In the genomic region with DNA sequence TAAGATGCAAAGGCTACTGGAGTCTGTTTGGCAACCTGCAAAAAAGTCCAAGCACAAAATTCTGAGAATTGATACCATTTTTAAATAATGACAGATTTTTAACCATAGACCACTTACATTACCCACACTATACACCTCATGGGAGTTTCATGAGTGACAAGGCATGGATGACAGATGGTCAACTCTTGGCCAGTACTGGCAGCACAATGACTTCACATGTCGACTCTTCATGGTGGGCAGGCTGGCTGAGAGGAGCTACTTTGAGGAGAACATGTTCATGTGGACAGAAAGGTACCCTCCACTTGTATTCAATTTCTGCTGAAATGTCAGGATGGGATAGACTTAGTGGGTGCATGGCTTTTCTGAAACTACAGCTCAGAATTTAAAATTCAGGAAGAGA, we compare ENCODE assay signal across 30 mouse cellular contexts.
A peak's percentile ranks its signal among the peaks of the same experiment; 100 is the strongest.
DNase-seq lines count a peak whose midpoint lies in the region; ATAC-seq lines count a peak whose summit lies in the region.
"Had no signal": no experiment of that assay in that cellular context is flagged by ENCODE, and none has a peak within 500 bp of the region (broad histone marks: within the 10 kb centered on the region; RNA-seq: fewer than 3 reads in every experiment).

No protein-coding gene starts in this region.

- H3K36me3 ChIP-seq in liver, embryonic 11.5 days (ENCODE audit: control insufficient read depth, insufficient read depth, low read length), result no peaks in the 10 kb centered on the region
- H3K36me3 ChIP-seq: embryonic facial prominence, embryonic 12.5 days; forebrain, embryonic 10.5 days; forebrain, embryonic 15.5 days; heart, embryonic 12.5 days; hindbrain, embryonic 15.5 days; intestine, embryonic 15.5 days; limb, embryonic 12.5 days; lung, embryonic 15.5 days; midbrain, embryonic 12.5 days had no signal

- no peaks in the 10 kb centered on the region for H3K27me3 ChIP-seq in liver, embryonic 11.5 days (replicated peaks; ENCODE audit: control insufficient read depth, insufficient read depth, low read length)
- H3K27me3 ChIP-seq: CH12.LX; embryonic facial prominence, embryonic 12.5 days; forebrain, embryonic 15.5 days; heart, embryonic 12.5 days; hindbrain, embryonic 15.5 days; intestine, embryonic 15.5 days; limb, embryonic 12.5 days; lung, embryonic 15.5 days had no signal

- 74% methylated on average over 1 of the region's 1 CpGs for WGBS in liver, embryonic 11.5 days

- no peaks in the 10 kb centered on the region for H3K9me3 ChIP-seq in liver, embryonic 11.5 days (ENCODE audit: control insufficient read depth, low read length)
- H3K9me3 ChIP-seq: embryonic facial prominence, embryonic 12.5 days; forebrain, embryonic 10.5 days; forebrain, embryonic 15.5 days; heart, embryonic 12.5 days; hindbrain, embryonic 15.5 days; intestine, embryonic 15.5 days; limb, embryonic 12.5 days; lung, embryonic 15.5 days; midbrain, embryonic 12.5 days had no signal

- intact Hi-C loops in left cerebral cortex, postnatal 4 days (cut with DNase I), result no loop called here
- intact Hi-C loops in left cerebral cortex, postnatal 14 days (cut with DNase I), result no loop called here

- no peak overlapping the region for H3K4me2 ChIP-seq in liver, embryonic 11.5 days
- H3K4me2 ChIP-seq: embryonic facial prominence, embryonic 12.5 days; forebrain, embryonic 15.5 days; heart, embryonic 12.5 days; hindbrain, embryonic 15.5 days; intestine, embryonic 15.5 days; limb, embryonic 12.5 days; lung, embryonic 15.5 days; midbrain, embryonic 12.5 days had no signal

- ATAC-seq in cerebellum, adult (ENCODE audit: insufficient number of reproducible peaks, low FRiP score, low TSS enrichment), result no peak
- ATAC-seq in megakaryocyte progenitor cell, adult 5-6 weeks (replicated peaks; ENCODE audit: poor library complexity), result no peak
- ATAC-seq in liver, embryonic 11.5 days (replicated peaks; ENCODE audit: low FRiP score), result no peak
- ATAC-seq: activated CD4-positive, CD25-positive, alpha-beta regulatory T cell, adult 4 months; forebrain, embryonic 15.5 days; intestine, embryonic 15.5 days had no signal

- H3K4me3 ChIP-seq in liver, embryonic 11.5 days (ENCODE audit: low read depth, low read length), result no peak overlapping the region
- H3K4me3 ChIP-seq: embryonic facial prominence, embryonic 12.5 days; forebrain, embryonic 10.5 days; forebrain, embryonic 15.5 days; heart, embryonic 12.5 days; hindbrain, embryonic 15.5 days; intestine, embryonic 15.5 days; limb, embryonic 12.5 days; lung, embryonic 15.5 days; midbrain, embryonic 12.5 days had no signal

- H3K9ac ChIP-seq in liver, embryonic 11.5 days (ENCODE audit: low read depth, low read length), result no peak overlapping the region
- H3K9ac ChIP-seq: embryonic facial prominence, embryonic 12.5 days; forebrain, embryonic 15.5 days; heart, embryonic 12.5 days; hindbrain, embryonic 15.5 days; intestine, embryonic 15.5 days; limb, embryonic 12.5 days; lung, embryonic 15.5 days; midbrain, embryonic 12.5 days had no signal

- peak; percentile 4 for DNase-seq in cerebellum, adult 11 months
- peak; percentile 67 for DNase-seq in left cerebral cortex, postnatal 4 days
- no peak for DNase-seq in left cerebral cortex, postnatal 14 days (ENCODE audit: low spot score in 2 of 2)
- peak; percentile 17 for DNase-seq in cerebellum, adult 9-11 months
- DNase-seq in kidney, postnatal 25 days, result no peak
- no peak for DNase-seq in liver, embryonic 11.5 days (ENCODE audit: low spot score)
- DNase-seq: adrenal gland, adult 2 months; adrenal gland, postnatal 36 days; gastrocnemius, postnatal 25 days; heart, adult 18-20 months; heart, postnatal 4 days; kidney, adult 2 months; layer of hippocampus, adult 9-11 months; right cerebral cortex, postnatal 14 days; spleen, adult 18-20 months; thymus, postnatal 14 days had no signal

- no peak overlapping the region for H3K27ac ChIP-seq in liver, embryonic 11.5 days (ENCODE audit: low read depth, low read length)
- H3K27ac ChIP-seq: embryonic facial prominence, embryonic 12.5 days; forebrain, embryonic 10.5 days; forebrain, embryonic 15.5 days; hindbrain, embryonic 15.5 days; intestine, embryonic 15.5 days; kidney, postnatal 0 days; limb, embryonic 12.5 days; lung, embryonic 15.5 days; midbrain, embryonic 12.5 days had no signal

- H3K4me1 ChIP-seq in liver, embryonic 11.5 days (replicated peaks; ENCODE audit: control insufficient read depth, insufficient read depth, low read length), result no peaks in the 10 kb centered on the region
- H3K4me1 ChIP-seq: embryonic facial prominence, embryonic 12.5 days; intestine, embryonic 15.5 days; lung, embryonic 15.5 days had no signal

Comparison
In these comparisons a context has a peak if more than half of its experiments do, and no peak if none do; other contexts are left out.
1. DNase-seq: peak in cerebellum, adult 11 months (single experiment), left cerebral cortex, postnatal 4 days (single experiment) and cerebellum, adult 9-11 months (single experiment); none in left cerebral cortex, postnatal 14 days (0 of 2), kidney, postnatal 25 days (0 of 2) and liver, embryonic 11.5 days (single experiment).